Mouse (Mus musculus) liver, postnatal 0 days (tissue): Measurements from ENCODE around the gene Gnao1.

Source experiments
- CTCF ChIP-seq: sonication (generic); IDR thresholded peaks from 2 replicates; pipeline ENCODE4 v1.5.1; 2016; ENCODE audit warnings: antibody characterized with exemption, low read depth
- EP300 ChIP-seq: IDR thresholded peaks from 2 replicates; pipeline ENCODE4 v1.6.1; 2016; ENCODE audit warnings: antibody characterized with exemption, low read depth, mild to moderate bottlenecking

GRCm38 (mm10) chr8:93958402-93958801, 148.6 kb downstream of the Gnao1 start:
- TF ChIP-seq CTCF (no peak), EP300 (no peak)
